Mouse (Mus musculus) neural tube, embryonic 10.5 days (tissue): ENCODE data around the gene Fem1b.

Experiments used
- DNase-seq: peaks from one replicate; pipeline ENCODE4 v3.0.0-alpha.2; 2017; ENCODE audit warnings: low spot score; ENCODE audit errors: extremely low spot score

The Fem1b gene

DNA sequence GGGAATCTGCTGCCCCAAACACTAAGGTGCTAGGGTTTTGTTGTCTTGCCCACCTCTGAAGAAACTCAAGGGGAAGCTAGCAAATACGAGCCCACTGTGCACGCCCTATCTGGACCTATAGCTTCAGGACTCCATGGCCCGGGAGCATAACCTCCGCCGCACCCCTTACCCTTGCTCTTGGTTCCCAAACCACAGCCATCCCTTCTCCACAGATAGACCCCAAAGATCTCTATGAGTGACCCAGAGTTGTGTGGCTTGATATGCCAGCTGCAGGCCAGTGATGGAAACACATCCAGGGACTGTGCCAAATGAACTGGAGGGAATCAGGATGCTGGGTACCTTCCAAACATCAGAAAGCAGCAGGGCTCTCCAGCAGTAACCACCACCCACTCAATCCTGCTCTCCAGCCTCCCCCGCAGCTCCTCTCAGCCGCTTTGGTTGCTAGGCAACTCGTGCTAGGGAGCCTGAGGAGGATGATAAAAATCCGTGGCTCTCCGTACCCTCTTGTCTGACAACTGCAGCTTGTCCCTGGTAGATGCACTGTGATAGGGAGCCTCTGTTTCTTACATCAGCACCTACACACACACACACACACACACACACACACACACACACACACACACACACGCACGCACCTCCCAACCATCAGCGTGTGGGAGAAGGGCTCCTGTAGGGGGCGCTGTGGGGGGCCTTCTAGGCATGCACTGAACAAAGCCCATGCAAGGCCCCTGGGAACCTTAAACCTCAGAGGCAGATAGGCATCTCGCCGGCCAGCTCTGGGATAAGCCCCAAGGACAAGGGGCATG, 28.6 kb downstream of the Fem1b start:
- DNase-seq: peak; percentile 56

DNA sequence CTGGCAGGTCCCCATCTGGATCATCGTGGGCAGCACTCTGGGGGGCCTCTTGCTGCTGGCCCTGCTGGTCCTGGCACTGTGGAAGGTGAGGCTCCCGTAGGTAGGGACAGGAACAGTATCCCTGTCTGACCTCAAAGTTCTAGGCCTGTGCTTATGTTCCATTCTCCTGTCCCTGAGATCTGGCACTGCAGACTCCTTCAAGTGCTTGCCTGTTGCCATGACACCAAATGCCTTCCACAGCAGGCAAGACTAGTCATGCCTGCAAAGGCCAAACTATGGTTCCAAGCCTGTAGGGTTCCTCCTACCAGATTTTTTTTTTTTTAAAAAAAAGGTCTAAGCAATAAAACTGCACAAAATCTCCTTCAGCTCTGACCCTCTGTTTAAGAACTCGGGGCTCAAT, 29.8 kb downstream of the Fem1b start:
- DNase-seq: no peak

DNA sequence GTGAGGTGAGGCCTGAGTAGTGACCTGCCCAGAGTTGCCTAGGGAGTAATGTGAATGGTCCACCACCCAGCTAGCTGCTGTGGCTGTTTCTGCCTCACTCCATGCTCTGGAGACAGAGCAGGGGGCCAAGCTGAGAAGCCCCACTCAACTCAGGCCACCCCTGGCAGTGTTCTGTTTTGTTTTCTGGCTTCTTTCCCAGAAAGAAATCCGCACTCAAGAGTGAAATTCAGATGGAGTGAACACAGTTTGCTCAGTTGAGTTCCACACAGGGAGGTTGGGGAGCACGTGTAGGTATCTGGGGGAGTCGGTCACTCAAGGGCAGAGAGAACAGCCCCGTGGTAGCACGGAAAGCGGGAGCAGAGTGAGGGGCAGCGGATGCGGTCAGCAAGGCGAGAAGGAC, 33.0 kb downstream of the Fem1b start:
- DNase-seq: no peak

DNA sequence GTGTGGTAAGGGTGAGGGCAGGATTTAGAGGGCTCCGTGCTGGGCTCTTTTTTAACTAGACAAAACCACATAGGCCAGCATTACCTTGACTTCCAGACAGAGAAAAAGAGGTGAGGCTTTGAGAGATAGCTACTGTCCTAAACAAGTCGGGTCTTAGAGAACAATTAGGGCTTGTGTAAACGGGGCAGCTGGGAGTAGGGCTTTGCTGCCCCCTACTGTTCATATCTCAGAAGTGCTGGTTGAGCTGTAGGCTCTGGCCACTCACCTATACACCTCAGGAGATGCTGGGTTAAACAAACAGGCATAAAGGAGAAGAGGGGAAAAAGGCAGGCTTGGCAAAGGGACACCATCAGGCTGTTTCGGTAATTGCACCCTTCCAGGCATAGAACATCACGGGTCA, 34.3 kb downstream of the Fem1b start:
- peak; percentile 78 for DNase-seq

DNA sequence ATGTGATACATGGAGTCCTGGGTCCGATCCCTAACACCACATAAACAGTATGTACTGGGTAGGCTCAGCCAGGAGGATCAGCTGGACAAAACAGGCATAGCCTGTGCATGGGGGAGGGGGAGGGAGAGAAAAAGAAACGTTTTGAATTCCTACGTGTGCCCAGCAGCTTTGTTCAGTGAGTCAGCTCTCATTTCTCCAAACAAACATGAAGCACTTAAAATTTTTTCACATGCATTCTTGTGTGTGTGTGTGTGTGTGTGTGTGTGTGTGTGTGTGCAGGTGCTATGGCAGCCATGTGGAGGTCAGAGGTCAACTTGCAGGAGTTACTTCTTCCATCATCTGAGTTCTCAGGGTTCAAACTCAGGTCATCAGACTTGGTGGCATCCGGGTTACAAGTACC, 36.3 kb downstream of the Fem1b start:
- no peak for DNase-seq

DNA sequence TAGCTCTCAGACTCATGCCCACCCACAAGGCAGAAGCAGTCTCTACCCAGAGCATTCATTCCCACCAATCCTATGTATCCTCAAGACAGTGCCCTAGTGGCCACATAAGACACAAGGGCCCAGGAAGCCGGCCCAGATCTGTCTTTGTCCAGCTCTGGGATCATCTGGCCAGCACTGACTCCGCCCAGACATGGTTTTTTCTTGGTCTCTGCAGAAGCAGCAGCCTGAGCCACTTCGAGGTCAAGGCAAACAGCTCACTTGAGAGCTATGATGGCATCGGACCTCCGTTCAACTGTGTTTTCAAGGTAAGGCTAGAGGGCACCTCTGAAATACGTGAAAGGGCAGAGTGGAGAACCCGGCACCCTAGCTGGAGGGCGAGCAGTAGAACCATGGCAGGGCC, 39.0 kb downstream of the Fem1b start:
- DNase-seq: no peak

DNA sequence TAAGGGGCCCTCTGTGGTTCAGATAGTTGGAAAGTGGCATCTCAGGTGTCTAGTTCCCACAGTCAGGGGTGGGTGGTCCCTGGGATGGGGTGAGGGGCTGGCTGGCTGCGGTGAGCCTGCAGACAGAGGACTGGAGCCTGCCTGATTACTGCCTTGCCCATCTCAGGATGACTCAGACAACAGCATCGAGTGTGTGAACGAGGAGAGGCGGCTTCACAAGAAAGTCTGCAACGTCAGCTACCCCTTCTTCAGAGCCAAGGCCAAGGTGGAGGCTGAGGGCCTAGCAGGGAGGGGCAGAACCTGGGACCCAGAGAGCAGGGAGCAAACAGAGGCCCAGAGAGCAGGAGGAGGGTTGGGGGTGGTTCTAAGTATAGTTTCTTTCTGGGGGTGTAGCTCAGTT, 43.4 kb downstream of the Fem1b start:
- no peak for DNase-seq

DNA sequence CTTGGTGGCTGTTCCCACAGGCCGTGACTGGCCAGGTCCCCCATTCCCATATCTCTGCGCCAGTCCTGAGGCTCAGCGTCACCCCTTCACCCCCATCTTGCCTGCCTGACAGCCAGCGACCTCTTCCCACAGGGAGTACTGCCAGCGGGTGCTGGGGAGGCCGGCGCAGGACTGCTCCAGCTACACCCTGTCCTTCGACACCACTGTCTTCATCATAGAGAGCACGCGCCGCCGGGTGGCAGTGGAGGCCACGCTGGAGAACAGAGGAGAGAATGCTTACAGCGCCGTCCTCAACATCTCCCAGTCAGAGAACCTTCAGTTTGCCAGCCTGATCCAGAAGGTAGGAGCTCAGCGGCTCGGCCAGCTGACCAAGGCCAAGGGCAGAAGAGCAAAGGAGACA, 44.3 kb downstream of the Fem1b start:
- DNase-seq: no peak

DNA sequence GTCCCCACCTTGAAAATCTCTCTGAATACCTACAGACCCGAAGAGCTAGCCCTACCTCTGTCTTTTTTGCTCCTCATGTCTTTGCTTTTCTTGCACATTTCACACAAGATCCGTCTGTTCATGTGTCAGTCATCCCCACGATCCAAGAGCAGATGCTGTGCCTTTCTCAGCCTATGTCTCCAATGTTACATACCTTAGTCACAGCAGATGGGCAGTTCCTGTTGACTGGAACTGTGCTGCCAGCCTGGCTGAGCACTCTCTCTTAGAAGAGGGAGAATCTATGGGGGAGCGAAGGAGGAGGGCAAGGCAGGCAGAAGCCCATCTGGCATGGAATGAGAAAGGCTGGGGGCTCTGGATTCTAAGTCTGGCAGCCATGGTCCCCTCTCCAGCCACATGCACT, 46.4 kb downstream of the Fem1b start:
- no peak for DNase-seq

DNA sequence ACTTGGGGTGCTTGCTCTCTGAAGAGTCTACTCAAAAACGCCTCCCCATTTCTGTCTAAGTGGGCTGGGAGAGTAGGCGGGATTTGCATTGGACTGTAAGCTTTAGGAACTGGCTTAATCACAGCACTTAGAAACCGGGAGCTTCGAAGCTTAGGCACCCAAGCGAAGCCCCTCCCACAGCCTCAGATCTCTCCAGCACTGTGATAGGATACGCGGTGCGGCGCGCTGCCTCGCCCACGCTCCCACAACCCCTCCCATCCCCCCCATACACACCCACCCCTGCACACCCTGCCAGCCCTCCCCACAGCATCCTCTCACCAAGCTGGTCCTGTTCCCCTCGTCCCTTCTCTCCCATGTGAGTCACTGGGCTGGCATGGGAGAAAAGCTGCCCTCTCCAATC, 48.3 kb downstream of the Fem1b start:
- no peak for DNase-seq

DNA sequence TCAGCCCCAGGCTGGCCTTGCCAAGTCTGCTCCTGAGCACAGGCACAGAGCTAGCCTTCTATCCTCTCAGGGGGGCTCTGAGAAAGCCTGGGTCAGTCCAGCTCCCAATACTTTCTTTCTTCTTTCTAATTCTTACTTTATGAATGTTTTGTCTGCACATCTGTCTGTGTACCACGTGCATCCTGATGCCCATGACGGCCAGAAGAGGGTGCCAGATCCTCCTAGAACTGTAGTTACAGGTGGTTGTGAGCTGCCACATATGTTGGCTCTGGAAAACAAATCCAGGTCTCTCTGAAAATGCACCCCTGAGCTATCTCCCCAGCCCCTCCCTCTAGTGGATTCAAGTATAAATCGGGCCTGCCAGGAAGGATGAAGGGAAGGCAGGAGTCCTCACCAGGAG, 52.1 kb downstream of the Fem1b start:
- DNase-seq: no peak

DNA sequence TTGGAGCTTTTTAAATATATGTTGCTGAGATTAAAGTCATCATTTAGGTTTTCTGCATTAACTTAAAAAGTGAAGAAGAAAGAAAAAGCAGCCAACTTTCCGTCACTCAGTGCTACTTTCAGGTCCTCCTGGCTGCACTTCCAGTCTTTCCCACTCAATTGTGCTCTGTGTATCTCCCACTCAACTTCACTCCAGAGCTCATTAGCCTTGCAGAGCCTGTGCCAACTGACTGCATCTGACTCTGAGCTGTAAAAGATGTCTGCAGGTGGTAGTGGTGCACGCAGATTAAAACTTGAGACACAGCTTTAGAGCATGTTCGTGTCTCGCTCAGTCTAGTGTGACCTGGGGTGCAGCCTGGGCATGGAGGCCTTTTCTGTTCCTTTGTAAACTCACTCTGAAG, 53.4 kb downstream of the Fem1b start:
- DNase-seq: no peak

DNA sequence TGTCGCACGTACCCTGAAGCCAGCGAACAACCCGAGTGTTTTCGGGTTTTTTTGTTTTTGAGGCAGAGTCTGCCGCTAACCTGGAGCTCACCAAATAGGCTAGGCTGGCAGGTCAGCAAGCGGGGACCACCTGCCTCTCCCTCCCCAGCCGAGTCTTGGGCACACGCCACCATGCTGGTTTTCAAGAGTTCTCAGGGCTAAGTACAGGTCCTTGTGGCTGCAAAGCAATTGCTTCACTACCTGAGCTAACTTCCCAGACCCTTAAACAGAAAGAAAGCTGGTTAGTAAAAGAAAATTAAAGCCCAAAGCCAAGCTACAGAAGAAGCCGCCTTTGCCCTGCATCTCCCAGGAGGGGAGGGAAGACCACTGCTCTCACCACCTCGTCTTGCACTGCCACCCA, 61.4 kb downstream of the Fem1b start:
- DNase-seq: no peak

DNA sequence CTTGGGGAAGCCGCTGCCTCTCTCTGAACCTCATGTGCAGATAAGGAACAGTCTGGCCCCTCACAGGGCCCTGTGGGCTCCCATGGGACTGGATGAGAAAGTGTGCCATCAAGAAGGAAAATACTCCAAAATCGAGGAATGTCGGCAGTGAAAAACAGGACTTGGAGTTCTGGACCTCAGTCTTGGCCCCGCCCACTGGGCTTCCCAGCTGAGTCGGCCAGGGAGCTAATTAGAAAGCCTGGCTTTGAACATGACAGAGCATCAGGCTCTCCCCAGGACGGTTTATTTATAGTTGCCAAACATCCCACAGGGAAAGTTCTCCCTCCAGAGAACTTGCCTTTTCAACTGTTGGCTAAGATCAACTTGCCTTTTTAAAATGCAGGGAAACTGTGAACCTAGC, 62.1 kb downstream of the Fem1b start:
- no peak for DNase-seq

DNA sequence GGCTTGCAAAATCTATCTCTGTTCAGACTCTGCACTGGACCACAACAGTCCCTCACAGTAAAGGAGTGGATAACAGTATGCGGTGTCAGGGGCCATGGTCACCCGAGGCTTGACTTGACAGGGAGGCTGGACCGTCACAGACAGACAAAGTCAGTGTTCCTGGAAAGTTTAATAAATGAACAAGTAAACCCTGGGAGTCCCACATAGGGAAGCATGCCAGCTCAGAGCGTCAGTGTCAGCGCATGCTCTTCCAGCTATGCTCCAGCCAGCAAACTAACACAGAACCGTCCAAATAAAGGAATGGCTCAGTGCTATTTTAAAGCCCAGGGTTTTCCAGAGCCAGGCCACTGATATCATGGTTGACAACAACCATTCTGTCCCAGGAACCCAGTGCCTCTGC, 65.1 kb downstream of the Fem1b start:
- no peak for DNase-seq

DNA sequence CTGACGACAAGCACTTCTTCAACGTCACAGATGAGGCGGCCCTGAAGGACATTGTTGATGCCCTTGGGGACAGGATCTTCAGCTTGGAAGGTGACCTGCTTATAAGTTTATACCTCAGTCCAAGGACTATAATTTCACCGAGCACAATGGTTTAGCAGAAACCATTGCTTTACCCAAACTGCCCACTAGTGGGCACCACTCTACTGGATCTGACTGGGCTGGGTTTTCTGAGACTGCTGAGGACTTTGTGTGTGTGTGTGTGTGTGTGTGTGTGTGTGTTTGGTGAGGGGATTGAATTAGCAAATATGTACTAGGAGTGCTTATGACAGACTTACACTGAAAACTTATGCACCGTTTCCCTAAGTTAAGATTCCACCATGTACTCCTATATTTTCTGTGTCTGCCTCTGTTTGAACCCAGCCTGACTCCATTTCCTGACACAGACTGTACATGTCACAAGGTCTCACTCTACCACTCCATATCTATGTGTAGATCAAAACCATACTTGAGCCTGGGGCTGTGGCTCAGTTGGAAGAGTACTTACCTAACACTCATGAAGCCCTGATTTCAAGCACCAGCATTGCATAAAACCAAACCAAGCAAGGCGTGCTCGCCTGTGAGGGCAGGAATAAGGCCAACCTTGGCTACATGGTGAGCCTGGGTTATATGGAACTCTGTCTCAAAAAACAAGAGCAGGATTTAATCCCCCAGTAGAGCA, 67.0 kb downstream of the Fem1b start:
- DNase-seq: peak; percentile 65
